Mouse (Mus musculus) spleen, adult 18-20 months (tissue): ENCODE measurements at regions not wholly inside any gene's neighbourhood (a gene's known extent, or its start where the extent isn't known, plus 50 kb on each side); places are given as distances from the start of the nearest gene placed in this dataset.

Experiments used
- DNase-seq, 2 experiments: peaks; one replicate each; pipeline ENCODE4 v3.0.0; 2022; ENCODE audit warnings: mixed read lengths in 2 of 2

- DNase-seq, result no peak
Observed at GRCm38 (mm10) chr5:45025383-45025782, 225.9 kb upstream of the Ldb2 start.

GRCm38 (mm10) chr5:45007930-45008329, 208.4 kb upstream of the Ldb2 start:
- DNase-seq, result no peak

- DNase-seq, result no peak
Observed at GRCm38 (mm10) chr5:45000996-45001395, 201.5 kb upstream of the Ldb2 start.

GRCm38 (mm10) chr5:44999032-44999431, 199.6 kb upstream of the Ldb2 start:
- DNase-seq, result no peak

- DNase-seq, result no peak
Observed at GRCm38 (mm10) chr5:44975456-44976195, 176.1 kb upstream of the Ldb2 start.

- DNase-seq, result no peak
Observed at GRCm38 (mm10) chr5:44943023-44943921, 143.8 kb upstream of the Ldb2 start.

- DNase-seq, result no peak
Observed at GRCm38 (mm10) chr5:44942575-44942974, 143.1 kb upstream of the Ldb2 start.

GRCm38 (mm10) chr5:44925476-44925875, 126.0 kb upstream of the Ldb2 start:
- no peak for DNase-seq

GRCm38 (mm10) chr5:44922129-44922775, 122.8 kb upstream of the Ldb2 start:
- no peak for DNase-seq

GRCm38 (mm10) chr5:44917816-44918213, 118.3 kb upstream of the Ldb2 start:
- DNase-seq, result no peak

GRCm38 (mm10) chr5:44917173-44917815, 117.8 kb upstream of the Ldb2 start:
- no peak for DNase-seq

- DNase-seq, result no peak
Observed at GRCm38 (mm10) chr5:44902541-44902940, 103.1 kb upstream of the Ldb2 start.

- DNase-seq, result no peak
Observed at GRCm38 (mm10) chr5:44886566-44887070, 87.1 kb upstream of the Ldb2 start.

- no peak for DNase-seq
Observed at GRCm38 (mm10) chr5:44876946-44877345, 77.5 kb upstream of the Ldb2 start.

- no peak for DNase-seq
Observed at GRCm38 (mm10) chr5:44872243-44872642, 72.8 kb upstream of the Ldb2 start.

- no peak for DNase-seq
Observed at GRCm38 (mm10) chr5:44863887-44864286, 64.4 kb upstream of the Ldb2 start.

- DNase-seq, result no peak
Observed at GRCm38 (mm10) chr5:44863349-44863748, 63.9 kb upstream of the Ldb2 start.

- DNase-seq, result no peak
Observed at GRCm38 (mm10) chr5:44854189-44854588, 54.7 kb upstream of the Ldb2 start.
